Mouse (Mus musculus): ENCODE data around the gene Celf3.

GRCm38 (mm10) chr3:94479564-94479963, 1.5 kb downstream of the Celf3 start:
- no peak for TF ChIP-seq CTCF (IDR thresholded peaks at IDR 0.05; ENCODE audit: borderline replicate concordance, insufficient read depth, low read length)
- TF ChIP-seq POLR2A (IDR thresholded peaks at IDR 0.05; ENCODE audit: low read depth, low read length), result no peak
